Mouse (Mus musculus) lung, embryonic 15.5 days (tissue): ENCODE data around the gene Pgbd5. TPM values are rescaled to one million over a fixed set of nuclear protein-coding genes. Genes with fewer than 3 reads are reported as not detected.

Experiments
- ATAC-seq: fragments of 200-750 bp; cut with Nextera tagmentation; 2 replicates; pipeline ENCODE4 v1.8.0; 2017; ENCODE audit warnings: moderate number of reproducible peaks, borderline replicate concordance; ENCODE audit not compliant: low FRiP score, low TSS enrichment; ENCODE audit errors: extremely low read depth
- H3K27ac ChIP-seq: fragments of 300-500 bp; sonication (generic); 2 replicates; pipeline ENCODE4 v1.5.1; 2015; ENCODE audit warnings: moderate library complexity, mild to moderate bottlenecking, inconsistent platforms
- H3K27me3 ChIP-seq: fragments of 300-500 bp; sonication (generic); 2 replicates; pipeline ENCODE4 v1.6.1; 2015; ENCODE audit warnings: inconsistent platforms
- H3K36me3 ChIP-seq: fragments of 300-500 bp; sonication (generic); 2 replicates; pipeline ENCODE4 v1.6.1; 2015; ENCODE audit warnings: inconsistent platforms
- H3K4me1 ChIP-seq: fragments of 300-500 bp; sonication (generic); 2 replicates; pipeline ENCODE4 v1.6.1; 2015; ENCODE audit warnings: inconsistent platforms
- H3K4me2 ChIP-seq: fragments of 300-500 bp; sonication (generic); 2 replicates; pipeline ENCODE4 v1.6.1; 2015; ENCODE audit warnings: inconsistent platforms, mild to moderate bottlenecking, moderate library complexity
- H3K4me3 ChIP-seq: fragments of 300-500 bp; sonication (generic); 2 replicates; pipeline ENCODE4 v1.5.1; 2015; ENCODE audit warnings: mild to moderate bottlenecking, inconsistent platforms
- H3K9ac ChIP-seq: fragments of 300-500 bp; sonication (generic); 2 replicates; pipeline ENCODE4 v1.6.1; 2015; ENCODE audit warnings: inconsistent platforms
- H3K9me3 ChIP-seq: fragments of 300-500 bp; sonication (generic); 2 replicates; pipeline ENCODE4 v1.6.1; 2016; ENCODE audit warnings: inconsistent platforms
- WGBS: fragments of 180-500 bp; shearing (Covaris S2); methylation state at CpG from one replicate; pipeline ENCODE4 v1.1.7; 2015; 5-methylcytosine and 5-hydroxymethylcytosine counted together
- polyA plus RNA-seq: library from polyadenylated mRNA; unstranded; fragments of >200 nt; fragmentation: Nextera tagmentation; extraction: Ambion mirVana; gene quantifications from 2 replicates; pipeline ENCODE4 v1.2.1, GENCODE M21; 2015

Gene Pgbd5
- polyA plus RNA-seq, 1 experiment from 2014 or later, result 2.4 TPM

- H3K4me2 ChIP-seq, result no peak overlapping the region
- H3K9me3 ChIP-seq, result no peaks in the 10 kb centered on the region
- no peak overlapping the region for H3K4me3 ChIP-seq
- ATAC-seq, result no peak
- H3K9ac ChIP-seq, result no peak overlapping the region
- H3K36me3 ChIP-seq, result no peaks in the 10 kb centered on the region
- WGBS, result 69% methylated on average over 11 of the region's 11 CpGs
- H3K27ac ChIP-seq, result no peak overlapping the region
- no peaks in the 10 kb centered on the region for H3K27me3 ChIP-seq
- peaks cover 27% of the 10 kb centered on the region for H3K4me1 ChIP-seq
These were observed 40.0 kb downstream of the Pgbd5 start for GRCm38 (mm10) chr8:124399403-124399861.

- Histone ChIP-seq H3K4me1 (peaks cover 27% of the 10 kb centered on the region), H3K9ac (no peak overlapping the region), H3K4me2 (no peak overlapping the region), H3K36me3 (no peaks in the 10 kb centered on the region), H3K27ac (no peak overlapping the region), H3K27me3 (no peaks in the 10 kb centered on the region), H3K4me3 (no peak overlapping the region), H3K9me3 (no peaks in the 10 kb centered on the region)
- no peak for ATAC-seq
- 26% methylated on average over 12 of the region's 12 CpGs for WGBS
These were observed 40.5 kb downstream of the Pgbd5 start for GRCm38 (mm10) chr8:124398843-124399402.

GRCm38 (mm10) chr8:124397321-124398065, 42.0 kb downstream of the Pgbd5 start:
- Histone ChIP-seq H3K4me3 (no peak overlapping the region), H3K9me3 (no peaks in the 10 kb centered on the region), H3K4me1 (peaks cover 31% of the 10 kb centered on the region), H3K36me3 (no peaks in the 10 kb centered on the region), H3K9ac (no peak overlapping the region), H3K27me3 (no peaks in the 10 kb centered on the region), H3K4me2 (no peak overlapping the region), H3K27ac (0 out of 2 replicates have a peak overlapping the region, but pooled peaks have one; percentile 51)
- WGBS, result 58% methylated on average over 11 of the region's 11 CpGs
- 0 out of 2 replicates have a peak, but pooled peaks have one; percentile 38 for ATAC-seq

GRCm38 (mm10) chr8:124396531-124396930, 42.9 kb downstream of the Pgbd5 start:
- ATAC-seq, result no peak
- 82% methylated on average over 2 of the region's 2 CpGs for WGBS
- no peaks in the 10 kb centered on the region for H3K36me3 ChIP-seq
- H3K9ac ChIP-seq, result no peak overlapping the region
- H3K27ac ChIP-seq, result no peak overlapping the region
- H3K4me1 ChIP-seq, result peaks cover 31% of the 10 kb centered on the region
- no peak overlapping the region for H3K4me3 ChIP-seq
- H3K27me3 ChIP-seq, result no peaks in the 10 kb centered on the region
- H3K9me3 ChIP-seq, result no peaks in the 10 kb centered on the region
- H3K4me2 ChIP-seq, result no peak overlapping the region

- peaks cover 31% of the 10 kb centered on the region for H3K4me1 ChIP-seq
- H3K27ac ChIP-seq, result peak overlapping the region; percentile 77
- no peaks in the 10 kb centered on the region for H3K36me3 ChIP-seq
- peak overlapping the region; percentile 21; the same call in 1 of the 2 replicates for H3K4me2 ChIP-seq
- no peaks in the 10 kb centered on the region for H3K27me3 ChIP-seq
- WGBS, result 39% methylated on average over 7 of the region's 7 CpGs
- no peak overlapping the region for H3K4me3 ChIP-seq
- no peak overlapping the region for H3K9ac ChIP-seq
- H3K9me3 ChIP-seq, result no peaks in the 10 kb centered on the region
- ATAC-seq, result no peak
These were observed 44.1 kb downstream of the Pgbd5 start for GRCm38 (mm10) chr8:124395392-124395791.

GRCm38 (mm10) chr8:124394951-124395350, 44.5 kb downstream of the Pgbd5 start:
- 53% methylated on average over 7 of the region's 7 CpGs for WGBS
- ATAC-seq, result no peak
- Histone ChIP-seq H3K9me3 (no peaks in the 10 kb centered on the region), H3K36me3 (no peaks in the 10 kb centered on the region), H3K4me3 (no peak overlapping the region), H3K27me3 (no peaks in the 10 kb centered on the region), H3K27ac (peak overlapping the region; percentile 77), H3K9ac (no peak overlapping the region), H3K4me1 (peaks cover 31% of the 10 kb centered on the region), H3K4me2 (peak overlapping the region; percentile 21; the same call in 1 of the 2 replicates)

GRCm38 (mm10) chr8:124393927-124394326, 45.5 kb downstream of the Pgbd5 start:
- WGBS, result 83% methylated on average over 4 of the region's 4 CpGs
- Histone ChIP-seq H3K27me3 (no peaks in the 10 kb centered on the region), H3K9ac (no peak overlapping the region), H3K36me3 (no peaks in the 10 kb centered on the region), H3K4me3 (no peak overlapping the region), H3K4me2 (no peak overlapping the region), H3K9me3 (no peaks in the 10 kb centered on the region), H3K4me1 (peaks cover 26% of the 10 kb centered on the region), H3K27ac (no peak overlapping the region)
- ATAC-seq, result no peak

- H3K4me2 ChIP-seq, result no peak overlapping the region
- H3K27me3 ChIP-seq, result no peaks in the 10 kb centered on the region
- peaks cover 25% of the 10 kb centered on the region for H3K4me1 ChIP-seq
- no peak for ATAC-seq
- no peak overlapping the region for H3K4me3 ChIP-seq
- H3K9me3 ChIP-seq, result no peaks in the 10 kb centered on the region
- no peak overlapping the region for H3K27ac ChIP-seq
- no peaks in the 10 kb centered on the region for H3K36me3 ChIP-seq
- H3K9ac ChIP-seq, result no peak overlapping the region
- WGBS, result 68% methylated on average over 5 of the region's 5 CpGs
These were observed 46.4 kb downstream of the Pgbd5 start for GRCm38 (mm10) chr8:124393013-124393412.

- WGBS, result 57% methylated on average over 10 of the region's 10 CpGs
- no peak overlapping the region for H3K9ac ChIP-seq
- no peaks in the 10 kb centered on the region for H3K27me3 ChIP-seq
- no peak overlapping the region for H3K4me2 ChIP-seq
- peaks cover 20% of the 10 kb centered on the region for H3K4me1 ChIP-seq
- no peak overlapping the region for H3K27ac ChIP-seq
- no peak for ATAC-seq
- no peaks in the 10 kb centered on the region for H3K36me3 ChIP-seq
- H3K9me3 ChIP-seq, result no peaks in the 10 kb centered on the region
- H3K4me3 ChIP-seq, result no peak overlapping the region
These were observed 47.0 kb downstream of the Pgbd5 start for GRCm38 (mm10) chr8:124392271-124393012.

- 82% methylated on average over 7 of the region's 7 CpGs for WGBS
- Histone ChIP-seq H3K9me3 (no peaks in the 10 kb centered on the region), H3K4me3 (no peak overlapping the region), H3K36me3 (no peaks in the 10 kb centered on the region), H3K27me3 (no peaks in the 10 kb centered on the region), H3K9ac (no peak overlapping the region), H3K4me2 (no peak overlapping the region), H3K4me1 (peaks cover 16% of the 10 kb centered on the region), H3K27ac (no peak overlapping the region)
- no peak for ATAC-seq
These were observed 48.3 kb downstream of the Pgbd5 start for GRCm38 (mm10) chr8:124391191-124391590.

- H3K4me3 ChIP-seq, result no peak overlapping the region
- H3K36me3 ChIP-seq, result no peaks in the 10 kb centered on the region
- H3K27me3 ChIP-seq, result no peaks in the 10 kb centered on the region
- H3K27ac ChIP-seq, result no peak overlapping the region
- no peak for ATAC-seq
- H3K9me3 ChIP-seq, result no peaks in the 10 kb centered on the region
- H3K9ac ChIP-seq, result no peak overlapping the region
- H3K4me1 ChIP-seq, result 0 out of 2 replicates have a peak, but pooled peaks cover 8% of the 10 kb centered on the region
- 84% methylated on average over 11 of the region's 11 CpGs for WGBS
- no peak overlapping the region for H3K4me2 ChIP-seq
These were observed 50.0 kb downstream of the Pgbd5 start for GRCm38 (mm10) chr8:124389495-124389894.
